Mouse (Mus musculus): Measurements from ENCODE around the gene Gm12216. TPM values are rescaled to one million over a fixed set of nuclear protein-coding genes. Genes with fewer than 3 reads are reported as not detected.
"Not testable (repeated sequence)": the region's sequence is repeated elsewhere in the genome, so short reads cannot be mapped to it uniquely, and the experiment has no call there.

The Gm12216 gene
- total RNA-seq, 2 experiments from 2014 or later: 2.0 to 2.9 TPM

GRCm38 (mm10) chr11:53772536-53772935 is 86.5 kb downstream of the Gm12216 start:
- DNase-seq (ENCODE audit: low spot score in 2 of 2): no peak

- no peak for DNase-seq (ENCODE audit: low spot score in 2 of 2)
Observed at GRCm38 (mm10) chr11:53771001-53771744, 87.9 kb downstream of the Gm12216 start.

GRCm38 (mm10) chr11:53770125-53770791 is 88.8 kb downstream of the Gm12216 start:
- peak; percentile 56 to 67 for DNase-seq (ENCODE audit: low spot score in 2 of 2)

GRCm38 (mm10) chr11:53769760-53770124 is 89.3 kb downstream of the Gm12216 start, which contains the start of gene Irf1:
Gene Irf1, plus strand, starts transcription at chr11:53770014.
- peak; percentile 81 to 90 for DNase-seq (ENCODE audit: low spot score in 2 of 2)

- no peak for DNase-seq (ENCODE audit: low spot score in 2 of 2)
Observed at GRCm38 (mm10) chr11:53769185-53769576, 89.9 kb downstream of the Gm12216 start.

GRCm38 (mm10) chr11:53768422-53769184 is 90.5 kb downstream of the Gm12216 start:
- no peak for DNase-seq (ENCODE audit: low spot score in 2 of 2)

GRCm38 (mm10) chr11:53764581-53764980 is 94.5 kb downstream of the Gm12216 start:
- no peak for DNase-seq (ENCODE audit: low spot score in 2 of 2)

- peak; percentile 71 to 75 for DNase-seq (ENCODE audit: low spot score in 2 of 2)
Observed at GRCm38 (mm10) chr11:53763496-53764140, 95.4 kb downstream of the Gm12216 start.

- peak; percentile 19 to 29 for DNase-seq (ENCODE audit: low spot score in 2 of 2)
Observed at GRCm38 (mm10) chr11:53762827-53763495, 96.1 kb downstream of the Gm12216 start.

GRCm38 (mm10) chr11:53762426-53762825 is 96.6 kb downstream of the Gm12216 start:
- DNase-seq (ENCODE audit: low spot score in 2 of 2): no peak

GRCm38 (mm10) chr11:53761822-53762221 is 97.2 kb downstream of the Gm12216 start:
- no peak for DNase-seq (ENCODE audit: low spot score in 2 of 2)

- no peak for DNase-seq (ENCODE audit: low spot score in 2 of 2)
Observed at GRCm38 (mm10) chr11:53761284-53761683, 97.8 kb downstream of the Gm12216 start.

- DNase-seq (ENCODE audit: low spot score in 2 of 2): no peak
Observed at GRCm38 (mm10) chr11:53759545-53760406, 99.3 kb downstream of the Gm12216 start.

GRCm38 (mm10) chr11:53758791-53759351 is 100.2 kb downstream of the Gm12216 start:
- DNase-seq (ENCODE audit: low spot score in 2 of 2): no peak

GRCm38 (mm10) chr11:53758033-53758432 is 101.0 kb downstream of the Gm12216 start:
- not testable (repeated sequence) for DNase-seq (ENCODE audit: low spot score in 2 of 2)

- no peak for DNase-seq (ENCODE audit: low spot score in 2 of 2)
Observed at GRCm38 (mm10) chr11:53757612-53758011, 101.4 kb downstream of the Gm12216 start.

GRCm38 (mm10) chr11:53755011-53755595 is 104.0 kb downstream of the Gm12216 start:
- no peak for DNase-seq (ENCODE audit: low spot score in 2 of 2)

GRCm38 (mm10) chr11:53749716-53750352 is 109.2 kb downstream of the Gm12216 start:
- no peak for DNase-seq (ENCODE audit: low spot score in 2 of 2)

- DNase-seq (ENCODE audit: low spot score in 2 of 2): no peak
Observed at GRCm38 (mm10) chr11:53749306-53749705, 109.8 kb downstream of the Gm12216 start.
